Mouse (Mus musculus): ENCODE measurements around the gene Gm5678. TPM values are rescaled to one million over a fixed set of nuclear protein-coding genes. Genes with fewer than 3 reads are reported as not detected.

Gene Gm5678
- total RNA-seq, 2 experiments from 2014 or later = not detected

Other genes with a start within 250 kb of the Gm5678 start
- gene Setd4, start 24.0 kb upstream of the Gm5678 start, total RNA-seq (2015; ENCODE audit: low replicate concordance) = 27.7 and 32.8 TPM in 2 replicates
- gene Setd4, start 24.0 kb upstream of the Gm5678 start, total RNA-seq (2017; ENCODE audit: low replicate concordance) = 5.9 and 8.1 TPM in 2 replicates
- gene Cbr1, start 22.2 kb upstream of the Gm5678 start, total RNA-seq (2015; ENCODE audit: low replicate concordance) = 15.1 and 22.2 TPM in 2 replicates
- gene Cbr1, start 22.2 kb upstream of the Gm5678 start, total RNA-seq (2017; ENCODE audit: low replicate concordance) = 15.9 and 24.0 TPM in 2 replicates
- gene Cbr3, start 55.1 kb downstream of the Gm5678 start, total RNA-seq (2015; ENCODE audit: low replicate concordance) = not detected in 2 replicates
- gene Cbr3, start 55.1 kb downstream of the Gm5678 start, total RNA-seq (2017; ENCODE audit: low replicate concordance) = 1.7 TPM in 1 of 2 replicates, not detected in the other
- gene Dop1b, start 83.8 kb downstream of the Gm5678 start, total RNA-seq (2015; ENCODE audit: low replicate concordance) = 98.0 and 113 TPM in 2 replicates
- 24.0 and 36.8 TPM in 2 replicates for gene Dop1b, start 83.8 kb downstream of the Gm5678 start, total RNA-seq (2017; ENCODE audit: low replicate concordance)
- 133 and 169 TPM in 2 replicates for gene Morc3, start 204.0 kb downstream of the Gm5678 start, total RNA-seq (2015; ENCODE audit: low replicate concordance)
- gene Morc3, start 204.0 kb downstream of the Gm5678 start, total RNA-seq (2017; ENCODE audit: low replicate concordance) = 112 and 212 TPM in 2 replicates